Mouse (Mus musculus): ENCODE measurements around the gene Adcy4.
A peak's percentile ranks its signal among the peaks of the same experiment; 100 is the strongest.

DNA sequence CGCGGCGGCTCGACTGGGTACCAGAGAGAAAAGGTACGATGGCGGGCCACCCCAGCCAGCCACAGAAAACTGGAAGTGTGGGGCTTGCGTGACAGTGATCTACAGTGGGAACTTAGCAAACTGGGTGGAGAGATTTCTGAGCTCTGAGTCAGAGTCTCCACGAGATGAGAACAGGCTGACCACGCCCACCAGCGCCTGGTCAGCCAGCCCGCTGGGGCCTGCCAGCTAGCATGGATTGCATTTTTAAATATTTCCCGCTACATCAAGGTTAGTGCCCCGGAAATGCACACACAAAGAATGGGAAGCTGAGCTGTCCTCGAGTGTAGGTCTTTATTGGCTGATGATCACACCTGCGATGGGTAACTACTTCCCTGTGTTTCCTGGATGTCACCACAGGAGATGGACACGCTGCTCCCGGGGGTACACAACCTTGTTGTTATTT is 31.4 kb upstream of the Adcy4 start:
- TF ChIP-seq POLR2A (IDR thresholded peaks at IDR 0.05; ENCODE audit: low read depth, low read length) = peak; percentile 59
- no peak for TF ChIP-seq CTCF (IDR thresholded peaks at IDR 0.05; ENCODE audit: borderline replicate concordance, insufficient read depth, low read length)
